Mouse (Mus musculus): ENCODE data around the gene Prkci. TPM values are rescaled to one million over a fixed set of nuclear protein-coding genes. Genes with fewer than 3 reads are reported as not detected.

The Prkci gene
- polyA plus RNA-seq, 1 experiment from 2014 or later = 5.0 TPM

DNA sequence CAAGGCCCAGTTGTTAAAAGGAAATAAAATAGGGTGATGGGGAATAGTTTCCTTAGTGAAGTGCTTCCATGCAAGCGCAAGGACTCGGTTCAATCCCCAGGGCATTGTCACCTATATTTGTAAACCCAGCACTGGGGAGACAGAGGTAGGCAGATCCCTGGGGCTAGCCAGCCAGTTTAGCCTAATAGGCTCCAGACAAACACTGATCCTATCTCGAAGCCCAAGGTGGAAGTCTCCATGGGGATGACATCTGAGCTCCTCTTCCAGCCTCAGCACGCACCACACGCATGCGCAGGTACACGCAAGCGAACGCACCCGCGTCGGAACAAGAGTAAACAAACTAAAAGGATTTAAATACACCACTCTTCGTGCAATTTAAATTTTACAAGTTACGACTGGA, 76.3 kb downstream of the Prkci start:
- Histone ChIP-seq H3K4me3 (replicated peaks) (no peak overlapping the region), H3K4me1 (replicated peaks) (peaks cover 7% of the 10 kb centered on the region; the same call in 1 of the 2 replicates), H3K27me3 (no peaks in the 10 kb centered on the region), H3K4me2 (no peak overlapping the region), H3K27ac (no peak overlapping the region), H3K9me3 (replicated peaks) (no peaks in the 10 kb centered on the region), H3K9ac (no peak overlapping the region), H3K36me3 (no peaks in the 10 kb centered on the region)
- WGBS (ENCODE audit: insufficient replicate concordance) = 88% methylated on average over 14 of the region's 14 CpGs
- ATAC-seq (ENCODE audit: low read depth) (no peak), DNase-seq (no peak)

DNA sequence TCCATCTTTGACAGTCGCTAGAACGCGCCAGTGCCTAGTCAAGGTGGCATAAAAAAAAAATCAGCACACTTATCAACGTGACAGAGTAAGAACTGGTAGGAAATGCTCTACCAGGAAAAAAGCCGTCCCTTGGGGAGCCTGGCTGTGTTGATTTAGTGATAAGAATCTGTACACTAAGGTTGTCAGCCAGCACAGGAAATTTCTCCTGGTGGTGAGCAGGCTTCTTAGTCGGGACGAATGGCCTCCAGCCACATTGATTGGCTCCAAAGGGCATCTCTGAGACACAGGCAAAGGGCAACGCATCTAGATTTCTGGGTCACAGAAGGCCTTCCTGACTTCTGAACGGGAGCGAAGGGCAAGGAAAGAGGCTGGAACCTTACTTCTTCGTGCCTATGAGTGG, 80.3 kb downstream of the Prkci start:
- Histone ChIP-seq H3K27ac (no peak overlapping the region), H3K9ac (no peak overlapping the region), H3K4me2 (no peak overlapping the region), H3K4me3 (replicated peaks) (no peak overlapping the region), H3K27me3 (no peaks in the 10 kb centered on the region), H3K9me3 (replicated peaks) (no peaks in the 10 kb centered on the region), H3K4me1 (replicated peaks) (peaks cover 7% of the 10 kb centered on the region; the same call in 1 of the 2 replicates), H3K36me3 (no peaks in the 10 kb centered on the region)
- DNase-seq = no peak
- ATAC-seq (ENCODE audit: low read depth) = no peak
- WGBS (ENCODE audit: insufficient replicate concordance) = 40% methylated on average over 11 of the region's 11 CpGs

- Histone ChIP-seq H3K9ac (no peak overlapping the region), H3K27me3 (no peaks in the 10 kb centered on the region), H3K36me3 (no peaks in the 10 kb centered on the region), H3K4me2 (no peak overlapping the region), H3K4me1 (replicated peaks) (peaks cover 7% of the 10 kb centered on the region; the same call in 1 of the 2 replicates), H3K27ac (no peak overlapping the region; the same call in 1 of the 2 replicates), H3K9me3 (replicated peaks) (no peaks in the 10 kb centered on the region), H3K4me3 (replicated peaks) (no peak overlapping the region)
- no peak for ATAC-seq (ENCODE audit: low read depth)
- no peak for DNase-seq
- 66% methylated on average over 6 of the region's 6 CpGs for WGBS (ENCODE audit: insufficient replicate concordance)
These were observed 81.6 kb downstream of the Prkci start for GRCm38 (mm10) chr3:31077068-31077703.

DNA sequence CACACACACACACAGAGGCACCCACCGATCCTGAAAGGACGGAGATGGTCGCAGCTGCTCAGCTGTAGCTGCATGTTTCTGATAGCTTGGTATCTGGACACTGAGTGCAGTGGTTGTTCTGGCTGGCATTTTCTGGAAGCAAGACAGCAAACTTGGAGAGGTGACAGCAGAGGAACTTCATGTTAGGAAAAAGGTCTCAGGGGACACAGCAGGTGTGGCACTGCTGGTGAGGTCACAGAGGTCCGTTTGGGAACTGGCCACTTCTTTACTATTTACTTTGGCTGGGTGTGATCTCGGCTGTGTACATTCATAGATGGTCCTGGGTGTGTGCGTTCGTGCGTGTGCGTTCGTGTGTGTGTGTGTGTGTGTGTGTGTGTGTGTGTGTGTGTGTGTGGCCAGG, 83.9 kb downstream of the Prkci start:
- Histone ChIP-seq H3K27ac (no peak overlapping the region), H3K4me3 (replicated peaks) (no peak overlapping the region), H3K27me3 (no peaks in the 10 kb centered on the region), H3K4me1 (replicated peaks) (peaks cover 14% of the 10 kb centered on the region), H3K4me2 (no peak overlapping the region), H3K9ac (no peak overlapping the region), H3K9me3 (replicated peaks) (no peaks in the 10 kb centered on the region), H3K36me3 (no peaks in the 10 kb centered on the region)
- 62% methylated on average over 10 of the region's 10 CpGs for WGBS (ENCODE audit: insufficient replicate concordance)
- DNase-seq (no peak), ATAC-seq (ENCODE audit: low read depth) (peak; percentile 42; the same call in 1 of the 2 replicates)

DNA sequence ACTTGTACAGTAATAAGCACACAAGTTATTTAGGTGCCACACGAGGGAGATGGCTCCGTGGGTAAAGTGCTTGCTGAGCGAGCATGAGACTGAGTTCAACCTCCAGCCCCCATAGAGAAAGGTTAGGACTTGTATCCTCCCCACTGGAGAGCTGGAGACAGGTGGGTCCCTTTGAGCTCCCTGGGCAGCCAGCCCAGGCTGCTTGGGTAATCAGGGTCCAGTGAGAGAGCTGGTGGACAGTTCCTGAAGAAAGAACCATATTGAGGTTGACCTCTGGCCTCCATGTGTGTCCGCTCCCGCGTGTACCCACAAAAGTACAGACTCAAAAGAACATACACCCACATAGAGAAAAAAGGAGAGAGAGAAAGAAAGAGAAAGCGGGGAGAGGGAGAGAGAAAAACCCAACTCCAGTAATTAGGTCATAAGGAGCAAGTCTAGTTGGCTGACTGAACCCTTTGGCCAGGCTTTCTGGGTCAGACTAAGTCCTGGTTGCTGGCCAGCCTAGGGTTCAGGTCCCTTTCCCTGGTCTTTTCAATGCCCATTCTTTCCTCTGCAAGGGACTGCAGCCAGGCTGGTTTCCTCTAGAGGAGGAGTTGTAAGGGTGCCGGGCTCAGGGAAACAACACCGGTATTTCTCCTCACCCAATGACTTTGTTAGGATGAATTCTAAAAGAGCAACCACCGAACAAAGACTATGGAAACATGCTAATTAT, 85.4 kb downstream of the Prkci start:
- Histone ChIP-seq H3K4me2 (no peak overlapping the region), H3K9ac (no peak overlapping the region), H3K4me3 (replicated peaks) (no peak overlapping the region), H3K4me1 (replicated peaks) (peaks cover 6% of the 10 kb centered on the region), H3K27me3 (no peaks in the 10 kb centered on the region), H3K27ac (no peak overlapping the region), H3K36me3 (no peaks in the 10 kb centered on the region), H3K9me3 (replicated peaks) (no peaks in the 10 kb centered on the region)
- ATAC-seq (ENCODE audit: low read depth) = no peak
- DNase-seq = no peak
- 74% methylated on average over 10 of the region's 10 CpGs for WGBS (ENCODE audit: insufficient replicate concordance)

DNA sequence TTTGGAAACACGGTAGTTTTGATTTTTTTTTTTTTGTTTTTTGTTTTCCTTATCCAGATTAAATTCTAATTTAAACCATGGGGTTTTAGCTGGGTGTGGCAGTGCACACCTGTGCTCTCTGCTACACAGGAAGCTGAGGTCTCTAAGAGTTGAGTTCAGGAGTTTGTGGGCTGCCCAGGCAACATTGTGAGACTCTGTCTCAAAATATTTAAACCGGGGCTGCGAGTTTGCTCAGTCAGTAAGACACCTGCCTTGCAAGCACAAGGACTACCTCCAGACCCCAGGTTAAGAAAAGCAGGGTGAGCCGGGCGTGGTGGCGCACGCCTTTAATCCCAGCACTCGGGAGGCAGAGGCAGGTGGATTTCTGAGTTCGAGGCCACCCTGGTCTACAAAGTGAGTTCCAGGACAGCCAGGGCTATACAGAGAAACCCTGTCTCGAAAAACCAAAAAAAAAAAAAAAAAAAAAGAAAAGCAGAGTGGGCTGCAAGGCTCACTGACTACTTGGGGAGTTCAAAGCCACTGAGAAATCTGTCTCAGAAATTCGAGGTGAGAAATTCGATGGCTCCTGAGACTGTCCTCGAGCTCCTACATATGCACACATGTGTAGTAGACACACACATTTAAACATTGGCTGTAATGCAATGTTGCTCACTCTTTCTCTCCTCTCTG, 87.4 kb downstream of the Prkci start:
- Histone ChIP-seq H3K9ac (no peak overlapping the region), H3K9me3 (replicated peaks) (no peaks in the 10 kb centered on the region), H3K4me2 (no peak overlapping the region), H3K36me3 (no peaks in the 10 kb centered on the region), H3K27me3 (no peaks in the 10 kb centered on the region), H3K4me3 (replicated peaks) (no peak overlapping the region), H3K27ac (no peak overlapping the region), H3K4me1 (replicated peaks) (peaks cover 6% of the 10 kb centered on the region)
- no peak for DNase-seq
- WGBS (ENCODE audit: insufficient replicate concordance) = 74% methylated on average over 12 of the region's 13 CpGs
- ATAC-seq (ENCODE audit: low read depth) = no peak

DNA sequence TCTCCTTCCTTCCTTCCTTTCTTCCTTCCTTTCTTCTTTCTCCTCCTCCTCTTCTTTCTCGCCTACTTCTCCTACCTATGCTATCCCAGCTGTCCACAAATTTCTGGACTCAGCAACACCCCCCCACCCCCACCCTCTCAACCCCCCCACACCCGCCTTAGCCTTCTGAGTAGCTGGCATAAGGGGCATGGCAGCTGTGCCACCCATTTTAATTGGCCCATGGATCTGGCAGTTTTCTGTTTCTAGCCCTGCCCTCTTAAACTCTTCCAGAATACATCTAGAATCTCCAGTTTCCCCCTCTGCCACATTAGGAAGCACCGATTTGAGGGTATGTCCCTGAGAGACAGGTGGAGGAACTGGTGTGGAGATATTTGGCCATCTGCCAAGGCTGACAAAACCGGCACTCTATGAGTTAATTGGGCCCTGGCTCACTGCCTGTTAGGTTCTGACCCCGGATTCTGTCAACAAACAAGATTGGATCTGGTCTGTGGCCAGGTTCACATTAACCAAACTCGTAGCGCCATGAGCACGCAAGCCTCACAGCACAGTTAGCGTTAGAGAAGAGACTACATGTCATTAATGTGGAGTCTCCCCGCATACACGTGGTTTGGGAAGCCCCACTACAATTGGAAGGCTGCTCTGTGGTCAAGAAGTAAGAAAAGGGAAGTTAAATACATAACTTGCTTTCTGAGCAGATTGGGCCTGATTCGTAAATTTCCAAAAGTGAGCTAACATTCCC, 88.1 kb downstream of the Prkci start:
- Histone ChIP-seq H3K36me3 (no peaks in the 10 kb centered on the region), H3K27me3 (no peaks in the 10 kb centered on the region), H3K9me3 (replicated peaks) (no peaks in the 10 kb centered on the region), H3K27ac (no peak overlapping the region), H3K9ac (no peak overlapping the region), H3K4me1 (replicated peaks) (peaks cover 6% of the 10 kb centered on the region), H3K4me2 (peak overlapping the region; percentile 14; the same call in 1 of the 2 replicates), H3K4me3 (replicated peaks) (no peak overlapping the region)
- WGBS (ENCODE audit: insufficient replicate concordance) = 20% methylated on average over 12 of the region's 12 CpGs
- ATAC-seq (ENCODE audit: low read depth) (peak; percentile 42; the same call in 1 of the 2 replicates), DNase-seq (no peak)

- no peaks in the 10 kb centered on the region for H3K36me3 ChIP-seq
- no peak overlapping the region for H3K27ac ChIP-seq
- H3K4me2 ChIP-seq = no peak overlapping the region
- H3K4me1 ChIP-seq (replicated peaks) = peaks cover 6% of the 10 kb centered on the region
- no peak for DNase-seq
- no peaks in the 10 kb centered on the region for H3K9me3 ChIP-seq (replicated peaks)
- no peaks in the 10 kb centered on the region for H3K27me3 ChIP-seq
- no peak for ATAC-seq (ENCODE audit: low read depth)
- H3K9ac ChIP-seq = no peak overlapping the region
- WGBS (ENCODE audit: insufficient replicate concordance) = 72% methylated on average over 3 of the region's 3 CpGs
- H3K4me3 ChIP-seq (replicated peaks) = no peak overlapping the region
These were observed 89.5 kb downstream of the Prkci start for GRCm38 (mm10) chr3:31085000-31085399.

DNA sequence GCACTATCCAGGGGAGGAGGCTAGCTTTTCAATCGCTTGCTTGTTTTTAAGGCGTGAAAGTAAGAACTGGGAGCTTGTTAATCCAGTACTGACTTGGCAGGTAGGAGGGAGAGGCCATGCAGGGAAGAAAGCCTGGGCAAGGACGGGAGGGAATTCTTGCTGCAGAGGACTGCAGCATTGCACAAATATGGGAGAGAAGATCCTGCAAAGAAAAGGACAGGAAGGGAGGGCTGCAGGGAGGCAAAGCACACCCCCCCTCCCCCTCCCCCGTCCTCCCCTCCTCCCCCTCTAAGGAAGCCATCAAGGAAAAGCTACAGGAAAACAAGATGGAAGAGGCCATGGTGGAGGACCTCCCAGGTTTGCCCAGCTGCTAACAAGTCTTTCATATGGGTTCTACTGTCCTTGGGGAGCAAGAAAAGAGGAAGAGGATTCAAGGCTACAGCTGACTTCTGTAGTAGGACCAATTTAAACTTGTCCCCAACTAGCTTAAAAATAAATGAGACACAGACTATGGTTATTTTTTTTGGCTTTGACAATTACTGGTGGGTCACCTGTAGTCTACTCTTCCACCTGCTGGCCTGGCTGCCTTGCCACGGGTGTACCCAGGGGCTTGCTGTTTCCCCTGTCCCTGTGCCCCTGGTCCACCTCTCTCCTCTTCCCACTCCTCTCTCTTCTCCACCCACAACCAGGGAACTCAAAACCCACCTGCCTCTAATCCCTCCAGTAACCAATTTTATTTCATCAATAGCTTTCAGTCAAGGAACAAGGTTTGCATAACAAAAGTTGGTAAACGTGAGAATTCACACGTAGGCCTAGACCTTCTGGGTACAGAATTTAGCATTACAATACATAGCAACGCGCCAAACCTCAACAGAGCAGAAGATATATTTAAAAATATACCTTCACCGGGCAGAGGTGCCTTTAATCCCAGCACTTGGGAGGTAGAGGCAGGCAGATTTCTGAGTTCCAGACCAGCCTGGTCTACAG, 93.5 kb downstream of the Prkci start:
- 51% methylated on average over 10 of the region's 10 CpGs for WGBS (ENCODE audit: insufficient replicate concordance)
- DNase-seq (no peak), ATAC-seq (ENCODE audit: low read depth) (no peak)
- peaks cover 30% of the 10 kb centered on the region for H3K4me1 ChIP-seq (replicated peaks)
- H3K4me3 ChIP-seq (replicated peaks) = no peak overlapping the region
- H3K9ac ChIP-seq = no peak overlapping the region
- H3K27ac ChIP-seq = no peak overlapping the region
- H3K27me3 ChIP-seq = no peaks in the 10 kb centered on the region
- H3K36me3 ChIP-seq = no peaks in the 10 kb centered on the region
- H3K4me2 ChIP-seq = no peak overlapping the region
- H3K9me3 ChIP-seq (replicated peaks) = no peaks in the 10 kb centered on the region

- 32% methylated on average over 7 of the region's 7 CpGs for WGBS (ENCODE audit: insufficient replicate concordance)
- H3K9me3 ChIP-seq (replicated peaks) = no peaks in the 10 kb centered on the region
- DNase-seq = no peak
These were observed 94.4 kb downstream of the Prkci start for GRCm38 (mm10) chr3:31089956-31090355.

More at GRCm38 (mm10) chr3:31089956-31090355, 94.4 kb downstream of the Prkci start:
- H3K9ac ChIP-seq = no peak overlapping the region
- no peak overlapping the region for H3K4me2 ChIP-seq
- H3K4me1 ChIP-seq (replicated peaks) = peaks cover 30% of the 10 kb centered on the region
- no peak overlapping the region for H3K27ac ChIP-seq
- ATAC-seq (ENCODE audit: low read depth) = no peak
- H3K4me3 ChIP-seq (replicated peaks) = no peak overlapping the region
- H3K27me3 ChIP-seq = no peaks in the 10 kb centered on the region
- H3K36me3 ChIP-seq = no peaks in the 10 kb centered on the region
